Mouse (Mus musculus) spleen, postnatal 36 days (tissue): ENCODE measurements around the gene D430041D05Rik.
"Not testable (repeated sequence)": the region's sequence is repeated elsewhere in the genome, so short reads cannot be mapped to it uniquely, and the experiment has no call there.

Source experiments
- DNase-seq, 2 experiments: peaks; one replicate each; pipeline ENCODE4 v3.0.0; 2022; ENCODE audit warnings: low spot score in 2 of 2, mixed read lengths in 1 of 2

Gene D430041D05Rik

GRCm38 (mm10) chr2:104121681-104122504 lies 288.9 kb downstream of the D430041D05Rik start:
- DNase-seq = peak; percentile 19 to 38

DNA sequence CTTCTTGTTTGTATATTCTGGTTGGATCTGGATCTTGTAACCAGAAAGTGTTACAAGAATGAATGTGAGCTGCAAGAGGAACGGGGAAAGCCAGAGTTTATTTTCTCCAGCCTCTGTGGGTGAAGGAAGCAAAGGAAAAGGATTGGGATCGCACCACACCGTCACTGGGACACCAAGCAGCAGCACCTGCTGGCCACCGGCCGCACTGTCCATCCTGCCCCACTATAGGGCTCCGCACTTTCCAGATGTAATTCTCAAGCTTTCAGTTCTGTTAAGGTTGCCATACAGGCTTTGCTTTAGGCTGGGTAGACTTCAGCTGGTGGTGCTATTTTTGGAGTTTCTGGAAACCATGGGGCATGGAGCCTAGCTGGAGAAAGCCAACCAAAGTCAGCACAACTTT lies 290.5 kb downstream of the D430041D05Rik start:
- no peak for DNase-seq

DNA sequence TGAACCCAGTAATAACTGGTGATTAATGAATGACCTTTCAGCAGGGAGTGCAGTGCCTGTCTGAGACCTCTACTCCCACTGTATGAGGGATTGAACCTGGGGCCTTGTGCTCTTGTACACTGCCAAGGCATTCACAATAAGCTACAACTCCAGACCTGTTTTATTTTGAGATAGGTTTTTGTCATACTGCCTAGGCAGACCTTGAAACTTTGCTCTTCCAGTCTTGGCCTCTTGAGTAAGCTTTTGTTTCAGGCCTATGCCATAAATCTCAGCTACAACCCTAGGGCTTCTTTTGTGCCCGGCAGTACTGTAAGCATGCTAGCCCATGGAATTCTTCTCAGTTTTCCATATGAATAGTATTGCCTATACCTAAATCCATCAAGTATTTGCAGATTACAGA lies 291.7 kb downstream of the D430041D05Rik start:
- no peak for DNase-seq

GRCm38 (mm10) chr2:104117173-104117572 lies 293.6 kb downstream of the D430041D05Rik start:
- not testable (repeated sequence) for DNase-seq

- no peak for DNase-seq
Observed at GRCm38 (mm10) chr2:104114898-104115297, 295.9 kb downstream of the D430041D05Rik start.

DNA sequence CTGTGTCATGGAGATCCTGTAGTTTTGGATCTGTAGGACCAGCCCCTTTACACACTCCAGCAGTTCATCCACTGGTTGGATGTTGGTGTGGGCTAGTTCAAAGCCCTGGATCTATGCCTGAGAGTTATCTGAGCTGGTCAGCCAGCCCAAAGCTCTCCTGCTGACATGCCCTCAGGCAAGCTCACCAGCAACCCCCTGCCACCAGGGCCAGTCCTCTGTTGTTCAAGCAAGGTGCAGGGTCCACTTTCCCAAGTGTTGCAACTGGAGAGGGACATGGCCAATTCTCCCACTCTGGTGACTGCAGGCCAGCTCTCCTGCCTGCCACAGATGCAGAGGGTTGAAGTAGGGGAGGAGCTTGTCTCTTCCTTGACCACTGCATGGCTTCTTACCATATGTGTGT lies 297.2 kb downstream of the D430041D05Rik start:
- DNase-seq = not testable (repeated sequence)

DNA sequence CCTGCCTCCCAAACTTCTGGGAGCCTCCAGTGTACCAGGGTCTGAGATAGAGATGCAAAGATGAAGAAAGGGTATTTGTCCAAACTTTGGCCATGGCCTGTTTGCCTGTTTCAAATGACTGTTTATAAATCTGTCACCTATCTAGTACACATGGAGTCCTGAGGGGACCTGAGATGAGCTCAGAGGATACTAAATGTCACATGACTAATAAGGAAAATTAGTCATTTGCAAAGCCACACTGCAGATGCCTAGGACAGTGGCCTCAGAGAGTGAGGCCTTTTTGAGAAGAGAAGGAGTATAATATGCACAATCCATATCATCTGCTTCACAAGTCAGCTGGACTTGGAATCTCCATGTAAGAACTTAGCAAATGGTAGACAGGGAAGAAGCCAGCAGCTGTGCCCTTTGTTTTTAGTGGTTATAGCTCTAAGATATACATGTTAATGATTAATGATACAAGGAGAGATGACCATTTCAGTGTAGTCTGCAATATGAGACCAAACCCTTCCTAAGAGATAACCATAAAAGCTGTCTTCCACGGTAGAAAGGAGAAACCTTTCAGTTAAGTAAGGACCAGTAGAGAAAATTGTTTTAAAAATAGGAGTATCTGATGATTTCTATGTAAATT lies 299.5 kb downstream of the D430041D05Rik start:
- DNase-seq = not testable (repeated sequence)

GRCm38 (mm10) chr2:104110031-104110430 lies 300.8 kb downstream of the D430041D05Rik start:
- DNase-seq = no peak

DNA sequence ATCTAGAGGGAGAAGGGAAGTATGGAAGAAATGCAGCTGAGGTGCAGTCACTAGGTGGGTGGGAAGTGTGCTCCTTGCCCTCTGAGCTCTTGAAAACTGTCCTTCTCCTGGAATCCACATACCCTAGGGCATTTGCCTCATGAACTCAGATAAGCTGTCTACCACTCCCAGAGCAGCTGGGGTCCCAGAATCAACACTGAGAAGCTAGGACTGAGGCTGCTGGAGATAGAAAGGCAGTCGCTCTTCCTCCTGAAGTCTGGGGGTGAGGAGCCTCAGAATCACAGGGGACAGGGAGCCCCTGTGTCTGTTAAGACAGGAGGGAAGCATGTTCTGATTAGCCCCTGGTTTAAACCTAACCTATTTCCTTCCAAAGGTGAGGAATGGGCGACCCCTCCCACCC lies 301.3 kb downstream of the D430041D05Rik start:
- DNase-seq = no peak

GRCm38 (mm10) chr2:104109021-104109420 lies 301.8 kb downstream of the D430041D05Rik start:
- not testable (repeated sequence) for DNase-seq

GRCm38 (mm10) chr2:104104800-104105199 lies 306.0 kb downstream of the D430041D05Rik start:
- DNase-seq = no peak

- DNase-seq = no peak
Observed at GRCm38 (mm10) chr2:104099946-104100345, 310.9 kb downstream of the D430041D05Rik start.

DNA sequence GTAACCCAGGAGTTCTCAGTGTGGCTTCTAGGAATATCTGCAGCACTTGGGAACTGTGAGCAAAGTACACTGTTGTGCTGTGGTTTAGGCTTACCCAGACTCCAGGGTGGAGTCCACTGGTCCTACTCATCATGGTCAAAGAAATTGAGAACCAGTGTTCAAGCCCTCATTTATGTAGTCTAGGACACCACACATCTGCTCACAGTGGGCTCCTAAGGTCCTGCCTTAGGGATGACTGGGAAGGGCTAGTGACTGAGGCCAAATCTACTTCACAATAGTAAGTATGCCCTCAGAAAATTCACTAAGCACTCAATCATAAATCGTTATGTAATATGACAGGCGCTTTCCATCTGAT lies 311.6 kb downstream of the D430041D05Rik start:
- no peak for DNase-seq

DNA sequence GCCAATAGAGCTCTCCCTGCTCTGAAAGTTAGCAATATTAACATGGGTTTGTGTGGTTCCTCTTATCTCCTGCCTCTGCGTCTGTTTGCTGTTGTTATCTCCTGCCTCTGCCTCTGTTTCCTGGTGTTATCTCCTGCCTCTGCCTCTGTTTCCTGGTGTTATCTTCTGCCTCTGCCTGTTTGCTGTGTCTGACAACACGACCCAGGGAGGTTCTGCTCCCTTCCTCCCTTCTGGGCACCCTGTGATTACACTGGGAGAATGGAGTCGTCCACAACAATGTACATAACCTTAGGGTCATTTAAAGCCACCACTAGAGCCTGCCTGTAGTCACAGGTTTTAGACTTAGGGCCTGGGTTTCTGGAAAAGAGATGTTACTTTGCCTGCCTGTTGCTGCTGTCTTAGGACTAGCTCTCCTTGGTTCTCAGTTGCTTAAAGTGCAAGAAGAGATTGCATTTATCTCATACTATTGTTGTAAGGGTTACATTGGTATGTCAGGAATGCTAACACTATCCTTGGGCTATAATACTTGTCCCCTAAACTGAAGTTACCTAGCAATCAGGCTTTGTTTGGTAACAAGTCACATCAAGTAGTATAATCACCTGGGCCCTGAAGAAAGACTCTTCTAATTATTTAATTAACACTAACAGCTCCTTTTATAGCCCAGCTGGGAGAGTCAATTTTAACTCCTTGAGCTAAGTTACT lies 312.1 kb downstream of the D430041D05Rik start:
- DNase-seq = peak; percentile 23 to 33

DNA sequence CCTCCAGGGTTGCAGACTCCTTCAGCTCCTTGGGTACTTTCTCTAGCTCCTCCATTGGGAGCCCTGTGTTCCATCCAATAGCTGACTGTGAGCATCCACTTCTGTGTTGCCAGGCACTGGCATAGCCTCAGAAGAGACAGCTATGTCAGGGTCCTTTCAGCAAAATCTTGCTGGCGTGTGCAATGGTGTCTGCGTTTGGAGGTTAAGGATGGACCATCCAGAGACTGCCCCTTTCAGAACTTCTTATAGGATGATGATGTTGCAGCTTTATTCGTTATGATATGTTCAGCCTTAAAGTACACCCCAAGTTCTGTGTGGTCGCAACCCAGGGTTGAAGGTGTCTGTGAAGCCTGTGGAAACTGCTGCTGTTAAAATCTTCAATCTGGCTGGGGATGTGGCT lies 313.4 kb downstream of the D430041D05Rik start:
- not testable (repeated sequence) for DNase-seq

GRCm38 (mm10) chr2:104096796-104097195 lies 314.0 kb downstream of the D430041D05Rik start:
- DNase-seq = not testable (repeated sequence)

DNA sequence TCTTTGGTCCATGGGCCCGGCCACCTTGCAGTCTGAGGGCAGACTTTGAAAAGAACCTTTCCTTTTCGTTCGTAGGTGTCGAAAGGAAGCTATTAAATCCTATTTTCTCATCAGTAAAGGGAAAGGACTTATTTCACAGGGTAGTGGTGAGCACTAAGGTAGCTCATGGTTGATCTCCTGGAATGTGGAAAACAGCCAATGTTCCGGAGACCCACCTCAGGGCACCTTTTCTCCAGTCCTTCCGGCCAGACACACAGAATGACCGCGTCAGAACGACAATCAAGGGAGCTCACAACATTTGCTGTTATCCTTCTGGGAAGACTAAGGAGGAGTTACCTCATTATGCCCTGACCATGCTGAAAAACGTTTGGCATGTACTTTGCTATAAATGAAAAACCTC lies 314.6 kb downstream of the D430041D05Rik start:
- DNase-seq = no peak

DNA sequence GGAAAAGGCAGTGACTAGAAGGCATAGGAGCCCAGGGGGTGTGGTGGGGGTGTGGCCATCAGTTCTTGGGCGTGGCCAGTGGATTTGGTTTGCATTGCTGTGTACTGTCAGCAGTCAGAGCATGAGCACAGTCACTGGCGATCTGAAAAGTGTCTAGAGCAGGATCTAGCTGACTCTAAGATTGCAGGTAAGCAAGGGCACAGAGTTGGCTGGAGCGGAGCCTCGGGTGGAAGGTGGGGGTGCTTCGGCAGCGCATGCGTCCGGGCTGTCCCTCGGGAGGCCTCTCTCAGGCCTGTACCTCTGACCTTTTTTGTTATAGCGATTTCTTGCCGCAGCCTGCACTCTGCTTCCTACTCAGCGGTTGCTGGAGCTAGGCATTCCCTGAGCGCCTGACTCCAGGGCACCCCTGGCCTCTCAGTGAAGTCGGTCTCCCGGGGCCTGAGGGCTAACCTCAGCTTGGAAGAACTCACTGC lies 315.0 kb downstream of the D430041D05Rik start, which contains the start of gene Cd59a:
TSS of gene Cd59a (plus strand) at position 61 of the 473 bp plus-strand sequence.
- peak; percentile 67 to 79 for DNase-seq

GRCm38 (mm10) chr2:104093305-104093704 lies 317.5 kb downstream of the D430041D05Rik start:
- DNase-seq = no peak
